Comparison of ENCODE assay signal across 8 mouse cellular contexts in genomic region chr8:117260234-117260929, GRCm38 (mm10). TPM values are rescaled to one million over a fixed set of nuclear protein-coding genes. Genes with fewer than 3 reads are reported as not detected.
DNase-seq lines count a peak whose midpoint lies in the region; ATAC-seq lines count a peak whose summit lies in the region.

No protein-coding gene starts in this region.

- peak overlapping the region; percentile 99 for H3K4me3 ChIP-seq in intestine, embryonic 16.5 days (ENCODE audit: low read length)
- H3K4me3 ChIP-seq in liver, embryonic 16.5 days (ENCODE audit: low read depth, low read length) = peak overlapping the region; percentile 18

- H3K36me3 ChIP-seq in intestine, embryonic 16.5 days (ENCODE audit: control insufficient read depth, insufficient read depth, low read length) = no peaks in the 10 kb centered on the region
- H3K36me3 ChIP-seq in liver, embryonic 16.5 days (ENCODE audit: control insufficient read depth, insufficient read depth) = no peaks in the 10 kb centered on the region

- H3K9ac ChIP-seq in intestine, embryonic 16.5 days (ENCODE audit: low read depth, low read length) = peak overlapping the region; percentile 99
- H3K9ac ChIP-seq in liver, embryonic 16.5 days (ENCODE audit: low read depth, low read length) = no peak overlapping the region

- H3K27me3 ChIP-seq in intestine, embryonic 16.5 days (replicated peaks; ENCODE audit: control insufficient read depth, insufficient read depth, low read length) = no peaks in the 10 kb centered on the region
- H3K27me3 ChIP-seq in liver, embryonic 16.5 days (ENCODE audit: control insufficient read depth, insufficient read depth, low read depth, low read length) = no peaks in the 10 kb centered on the region

- ATAC-seq in intestine, embryonic 16.5 days = peak; percentile 25
- peak; percentile 22; the same call in 1 of the 2 replicates for ATAC-seq in liver, embryonic 16.5 days (ENCODE audit: low read depth)
- ATAC-seq in monocyte, adult 5-6 weeks (replicated peaks; ENCODE audit: insufficient number of reproducible peaks, low FRiP score, low TSS enrichment, poor library complexity, severe bottlenecking) = no peak

- no peaks in the 10 kb centered on the region for H3K9me3 ChIP-seq in intestine, embryonic 16.5 days (ENCODE audit: control insufficient read depth, low read length)
- no peaks in the 10 kb centered on the region for H3K9me3 ChIP-seq in liver, embryonic 16.5 days (replicated peaks; ENCODE audit: control insufficient read depth, low read length)

- H3K27ac ChIP-seq in intestine, embryonic 16.5 days (ENCODE audit: low read length) = peak overlapping the region; percentile 93
- peak overlapping the region; percentile 83 for H3K27ac ChIP-seq in liver, embryonic 16.5 days (ENCODE audit: low read length)

- DNase-seq in CD4-positive helper T cell, adult 2 months (ENCODE audit: low read depth, low spot score) = peak; percentile 62
- peak; percentile 61 for DNase-seq in embryo, embryonic 10.5 days (ENCODE audit: low spot score)
- DNase-seq in spleen, postnatal 10 days (ENCODE audit: low spot score in 2 of 2) = no peak
- DNase-seq in T-cell, adult 2 months (ENCODE audit: low spot score) = no peak
- no peak for DNase-seq in layer of hippocampus, adult 11-12 months (ENCODE audit: low spot score)

- H3K4me1 ChIP-seq in intestine, embryonic 16.5 days (ENCODE audit: control insufficient read depth, insufficient read depth, low read length) = peaks cover 61% of the 10 kb centered on the region
- peaks cover 69% of the 10 kb centered on the region for H3K4me1 ChIP-seq in liver, embryonic 16.5 days (ENCODE audit: control insufficient read depth, low read depth, low read length)

- 28% methylated on average over 14 of the region's 14 CpGs for WGBS in intestine, embryonic 16.5 days
- WGBS in liver, embryonic 16.5 days (ENCODE audit: insufficient replicate concordance) = 56% methylated on average over 14 of the region's 14 CpGs

- peak overlapping the region; percentile 83 for H3K4me2 ChIP-seq in intestine, embryonic 16.5 days (ENCODE audit: low read depth, low read length)
- peak overlapping the region; percentile 86 for H3K4me2 ChIP-seq in liver, embryonic 16.5 days (ENCODE audit: low read depth, low read length)

RNA-seq across cellular contexts. Expression of gene Cmip, which starts 3.5 kb away (rescaled TPM):
- 16.7 and 16.8 TPM in 2 replicates for polyA plus RNA-seq in intestine, embryonic 16.5 days (2015; fragmentation: Nextera tagmentation; extraction: Ambion mirVana)
- 8.4 and 9.1 TPM in 2 replicates for polyA plus RNA-seq in liver, embryonic 16.5 days (2015; fragmentation: Nextera tagmentation; extraction: Ambion mirVana)
- total RNA-seq in monocyte, adult 5-6 weeks (2017) = 27.4 to 61.1 TPM (median 27.9 TPM) in 3 replicates

Comparison
In these comparisons a context has a peak if more than half of its experiments do, and no peak if none do; other contexts are left out.
1. DNase-seq: peak in CD4-positive helper T cell, adult 2 months (single experiment) and embryo, embryonic 10.5 days (single experiment); none in spleen, postnatal 10 days (0 of 2), T-cell, adult 2 months (single experiment) and layer of hippocampus, adult 11-12 months (single experiment).